Mouse (Mus musculus): ENCODE data around the gene Erc2.

GRCm38 (mm10) chr14:28328512-28328911 lies 706.3 kb downstream of the Erc2 start:
- TF ChIP-seq POLR2A (IDR thresholded peaks at IDR 0.05; ENCODE audit: extremely low read depth, insufficient read depth, low read length) (no peak), CTCF (IDR thresholded peaks at IDR 0.05; ENCODE audit: low read depth, low read length) (no peak)
